Mouse (Mus musculus): Measurements from ENCODE around the gene B3galt6. TPM values are rescaled to one million over a fixed set of nuclear protein-coding genes. Genes with fewer than 3 reads are reported as not detected.
A peak's percentile ranks its signal among the peaks of the same experiment; 100 is the strongest.

Gene B3galt6
- total RNA-seq, 2 experiments from 2014 or later = 4.8 to 6.0 TPM

DNA sequence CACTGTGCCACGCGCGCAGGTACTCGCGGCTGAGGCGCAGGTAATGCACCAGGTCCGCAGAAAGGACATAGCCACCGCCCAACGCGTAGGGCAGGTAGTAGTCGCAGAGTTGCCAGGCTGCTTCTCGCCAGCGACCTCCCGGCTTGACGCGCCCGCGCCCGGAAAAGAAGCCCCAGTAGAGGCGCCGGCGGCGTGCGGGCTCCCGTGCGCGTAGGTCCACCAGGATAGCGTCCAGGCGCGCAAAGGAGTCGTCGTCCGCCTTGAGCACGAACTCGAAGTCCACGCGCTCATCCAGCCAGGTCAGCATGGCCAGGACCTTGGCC, 580 bp downstream of the B3galt6 start:
- no peak for DNase-seq (ENCODE audit: low spot score in 2 of 2)

DNA sequence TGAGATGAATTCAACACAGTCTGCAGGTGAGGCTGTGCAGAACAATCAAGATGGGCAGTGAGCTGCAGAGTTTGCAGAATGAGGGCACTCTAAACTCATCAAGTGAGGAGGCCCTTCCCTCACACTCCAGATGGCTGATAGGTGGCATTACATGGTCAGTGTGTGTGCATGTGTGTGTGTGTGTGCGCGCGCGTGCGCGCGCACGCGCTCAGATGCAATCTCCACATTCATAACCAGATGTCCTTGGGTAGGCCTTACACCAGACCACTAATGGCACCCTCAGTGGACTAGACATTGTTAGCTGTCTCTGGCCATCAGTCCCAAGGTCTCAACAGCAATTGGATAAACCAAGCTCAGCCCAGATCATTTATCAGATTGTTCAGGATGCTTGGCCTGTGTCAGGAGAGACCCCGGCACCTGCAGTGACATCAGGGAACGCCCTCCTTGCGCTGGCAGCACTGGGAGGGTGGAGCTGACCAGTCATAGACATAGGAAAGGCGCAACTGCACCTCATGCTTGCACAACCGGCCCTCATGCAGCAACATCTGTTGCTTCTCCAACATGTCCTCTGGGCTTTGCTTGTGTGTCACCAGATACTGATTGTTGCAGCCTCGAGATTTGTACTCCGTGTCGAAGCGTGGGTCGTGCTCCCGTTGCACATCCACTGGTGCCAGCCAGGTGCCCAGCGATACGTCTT, 1.1 kb downstream of the B3galt6 start:
- no peak for DNase-seq (ENCODE audit: low spot score in 2 of 2)

DNA sequence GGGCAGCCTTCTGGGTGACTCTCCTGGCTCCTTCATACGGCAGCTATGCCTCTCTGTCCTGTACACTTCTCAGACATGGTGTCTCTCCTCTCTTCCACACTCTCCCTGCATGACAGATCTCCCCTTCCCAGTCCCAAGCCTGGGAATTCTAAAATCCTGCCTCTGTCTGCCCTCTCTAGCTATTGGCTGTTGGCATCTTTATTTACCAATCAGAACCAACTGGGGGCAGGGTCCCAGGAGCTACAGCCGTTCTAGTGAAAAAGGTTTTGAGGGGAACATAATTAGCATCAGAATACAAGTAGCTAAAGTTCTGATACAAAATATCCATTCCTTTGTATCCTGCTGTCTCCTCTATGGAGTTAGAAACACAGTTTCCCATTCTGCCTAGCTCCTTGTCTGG, 8.7 kb downstream of the B3galt6 start:
- DNase-seq (ENCODE audit: low spot score in 2 of 2) = no peak

DNA sequence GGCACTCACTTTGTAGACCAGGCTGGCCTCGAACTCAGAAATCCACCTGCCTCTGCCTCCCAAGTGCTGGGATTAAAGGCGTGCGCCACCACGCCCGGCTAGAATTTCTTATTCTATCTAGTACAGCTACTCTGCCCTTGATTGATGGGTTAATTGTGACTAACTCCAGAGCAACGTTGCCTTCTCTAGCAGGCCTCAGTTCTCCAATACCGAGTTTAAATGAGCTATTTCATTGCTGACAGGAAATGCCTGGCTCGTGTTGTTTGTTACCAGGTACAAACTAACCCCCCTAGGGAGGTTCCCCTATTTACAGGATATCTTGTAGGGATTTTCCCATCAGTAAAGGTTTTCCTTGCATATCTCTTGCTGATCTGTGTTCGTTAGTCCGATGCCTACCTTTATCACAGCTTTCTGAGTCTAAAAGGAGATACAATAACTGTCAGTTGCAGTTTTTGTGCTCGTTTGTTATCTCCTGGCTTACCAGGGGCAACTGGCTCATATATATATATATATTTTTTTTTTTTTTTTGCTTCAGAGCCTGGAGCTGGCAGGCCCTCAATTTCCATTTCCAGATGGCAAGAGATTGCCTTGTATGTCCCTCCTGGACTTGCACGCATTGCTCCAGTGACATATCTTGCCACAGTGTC, 10.9 kb downstream of the B3galt6 start:
- DNase-seq (ENCODE audit: low spot score in 2 of 2) = no peak

DNA sequence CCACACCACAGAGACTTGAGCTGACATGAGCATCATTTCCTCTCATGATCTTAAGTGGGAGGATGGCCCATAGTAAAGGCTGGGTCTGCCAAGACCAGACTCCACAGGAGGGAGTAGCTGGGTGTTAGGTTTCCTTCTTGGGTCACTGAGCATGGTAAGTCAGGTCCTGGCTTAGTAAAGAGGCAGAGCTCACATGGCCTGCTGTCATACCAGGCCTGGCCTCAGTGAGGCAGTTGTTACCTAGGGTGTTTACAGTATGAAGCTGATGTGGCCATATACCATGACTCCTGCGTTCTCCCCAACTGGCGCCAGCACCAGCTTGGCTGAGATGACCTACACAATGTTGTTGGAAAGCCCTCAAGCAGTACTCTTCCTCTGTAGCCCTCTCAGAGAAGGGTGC, 19.2 kb downstream of the B3galt6 start:
- DNase-seq (ENCODE audit: low spot score in 2 of 2) = no peak

DNA sequence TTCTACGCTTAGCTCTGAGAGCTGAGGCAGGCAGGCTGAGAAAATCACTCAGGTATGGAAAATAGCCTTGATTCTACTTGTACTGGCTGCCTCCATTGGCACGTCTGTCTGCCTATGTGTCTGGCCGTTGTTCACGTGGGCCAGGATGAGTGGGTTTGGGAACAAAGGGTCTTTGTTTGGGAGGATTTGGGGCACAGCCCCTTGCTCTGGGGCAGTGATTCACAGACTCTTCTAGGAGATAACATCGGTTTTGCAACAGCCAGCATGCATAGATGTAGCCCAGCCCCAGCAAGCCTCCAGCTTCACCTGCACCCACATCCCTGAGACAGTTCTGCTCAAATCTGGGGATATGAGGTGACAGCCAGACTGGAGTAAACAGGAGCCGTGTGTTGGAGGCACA, 19.8 kb downstream of the B3galt6 start:
- no peak for DNase-seq (ENCODE audit: low spot score in 2 of 2)

DNA sequence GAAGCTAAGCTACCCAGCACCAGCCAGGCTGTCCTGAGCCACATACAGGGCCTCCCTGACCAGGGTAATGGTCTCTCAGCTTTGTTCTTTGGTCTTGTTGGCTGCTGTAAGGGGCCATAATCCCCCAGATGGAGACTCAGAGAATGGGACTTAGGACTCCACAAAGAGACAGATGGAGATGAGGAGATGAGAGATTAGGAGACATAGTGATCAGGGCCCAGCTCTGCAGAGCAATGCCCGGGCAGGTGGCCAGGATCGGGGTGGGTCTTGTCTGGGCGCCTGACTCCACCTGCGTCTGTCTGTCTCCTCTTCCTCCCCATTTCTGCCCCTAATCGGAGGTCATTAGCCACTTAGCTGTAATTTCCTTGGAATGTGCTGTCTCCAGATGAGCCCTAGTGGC, 22.2 kb downstream of the B3galt6 start:
- DNase-seq (ENCODE audit: low spot score in 2 of 2) = no peak

DNA sequence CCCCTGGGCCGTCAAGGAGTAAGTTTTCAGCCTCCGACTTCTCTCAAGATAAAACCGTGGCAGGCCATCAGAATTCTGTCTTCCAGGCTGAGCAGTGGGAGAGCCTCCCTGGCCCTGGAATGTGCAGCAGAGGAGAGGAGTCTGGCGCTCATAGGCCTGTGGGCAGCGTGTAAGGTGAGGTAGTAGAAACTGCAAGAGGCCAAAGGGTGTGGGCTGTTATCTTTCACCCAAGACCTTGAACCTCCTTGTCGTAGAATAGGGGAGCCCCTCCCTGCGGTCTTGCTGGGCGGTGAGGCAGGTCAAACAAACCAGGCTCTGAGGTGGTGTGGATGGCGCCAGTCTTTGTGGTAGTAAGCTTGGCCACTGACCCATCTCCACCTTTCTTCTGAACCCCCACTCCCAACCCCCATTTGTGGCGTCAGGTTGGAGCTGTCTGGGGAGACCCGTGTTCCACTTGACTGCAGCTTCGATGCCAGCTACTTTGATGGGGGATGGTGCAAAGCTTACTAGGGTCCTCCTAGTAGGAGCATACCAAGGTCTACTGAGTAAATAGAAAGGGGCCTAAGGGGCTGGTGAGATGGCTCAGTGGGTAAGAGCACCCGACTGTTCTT, 23.3 kb downstream of the B3galt6 start:
- no peak for DNase-seq (ENCODE audit: low spot score in 2 of 2)

DNA sequence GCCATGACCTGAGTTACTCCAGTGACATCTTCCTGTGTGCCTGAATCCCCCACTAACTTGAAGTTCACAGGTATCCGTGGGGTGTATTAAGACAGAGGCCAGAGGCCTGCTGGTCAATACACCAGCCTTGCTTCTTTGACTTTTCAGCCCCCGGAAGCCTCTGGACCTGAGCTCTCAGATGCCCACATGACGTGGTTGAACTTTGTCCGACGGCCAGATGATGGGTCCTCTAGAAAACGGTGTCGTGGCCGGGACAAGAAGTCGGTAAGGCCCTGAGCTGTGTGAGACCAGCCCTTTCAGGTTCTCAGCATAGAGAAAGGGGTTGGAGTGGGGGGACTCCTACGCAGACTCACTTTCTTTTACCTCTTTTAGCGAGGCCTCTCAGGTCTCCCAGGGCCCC, 28.1 kb downstream of the B3galt6 start:
- no peak for DNase-seq (ENCODE audit: low spot score in 2 of 2)

DNA sequence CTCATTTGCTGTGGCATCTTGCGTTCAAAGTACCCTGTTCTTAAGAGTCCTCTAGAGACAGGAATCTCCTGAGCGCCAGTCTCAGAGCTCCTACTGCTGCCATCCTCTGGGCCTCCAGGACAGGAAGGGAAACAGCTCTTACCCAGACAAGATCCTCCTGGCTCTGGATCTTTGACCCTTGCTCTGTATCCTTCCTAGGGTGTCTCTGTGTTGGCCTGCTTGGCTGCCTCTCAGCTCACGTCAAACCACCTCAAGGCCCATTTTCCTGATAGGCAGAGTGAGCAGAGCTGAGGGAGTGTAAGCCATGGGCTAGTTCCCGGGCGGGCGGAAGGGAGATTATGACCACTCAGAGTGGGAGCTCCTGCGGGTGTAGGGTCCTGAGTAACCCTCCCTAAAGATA, 29.3 kb downstream of the B3galt6 start:
- DNase-seq (ENCODE audit: low spot score in 2 of 2) = no peak

DNA sequence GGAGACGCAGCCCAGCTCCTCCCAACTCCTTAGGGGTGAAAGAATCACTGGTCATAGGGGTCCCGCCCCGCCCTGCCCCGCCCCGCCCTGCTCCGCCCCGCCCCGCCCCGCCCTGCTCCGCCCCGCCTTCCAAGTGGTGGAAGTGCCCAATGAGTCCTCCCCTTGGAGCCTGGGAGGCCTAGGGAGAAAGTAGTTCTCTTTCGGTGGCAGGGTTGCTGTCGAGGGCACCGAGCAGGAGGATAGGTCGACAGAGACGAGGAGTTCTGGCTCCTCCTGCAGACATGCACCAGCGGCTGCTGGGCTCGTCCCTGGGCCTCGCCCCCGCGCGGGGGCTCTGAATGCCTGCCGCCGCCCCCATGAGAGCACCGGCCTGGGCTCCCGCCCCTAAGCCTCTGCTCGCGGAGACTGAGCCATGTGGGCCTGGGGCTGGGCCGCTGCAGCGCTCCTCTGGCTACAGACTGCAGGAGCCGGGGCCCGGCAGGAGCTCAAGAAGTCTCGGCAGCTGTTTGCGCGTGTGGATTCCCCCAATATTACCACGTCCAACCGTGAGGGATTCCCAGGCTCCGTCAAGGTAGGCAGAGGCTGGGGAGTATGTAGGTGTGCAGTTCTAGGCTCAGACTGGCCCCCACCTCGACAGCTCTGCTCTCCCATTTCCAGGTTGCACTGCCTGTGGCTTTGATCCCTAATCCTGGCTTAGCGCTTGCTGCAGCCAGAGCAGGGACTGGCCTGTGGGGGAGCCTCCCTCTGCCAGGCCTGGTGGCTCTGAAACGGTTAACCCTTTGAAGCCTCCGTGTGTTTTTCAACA, 30.1 kb downstream of the B3galt6 start, which contains the start of gene C1qtnf12:
C1qtnf12 (plus strand) TSS at position 152 of the 805 bp plus-strand sequence.
- peak in 1 of 2 experiments; percentile 48 for DNase-seq (ENCODE audit: low spot score in 2 of 2)

DNA sequence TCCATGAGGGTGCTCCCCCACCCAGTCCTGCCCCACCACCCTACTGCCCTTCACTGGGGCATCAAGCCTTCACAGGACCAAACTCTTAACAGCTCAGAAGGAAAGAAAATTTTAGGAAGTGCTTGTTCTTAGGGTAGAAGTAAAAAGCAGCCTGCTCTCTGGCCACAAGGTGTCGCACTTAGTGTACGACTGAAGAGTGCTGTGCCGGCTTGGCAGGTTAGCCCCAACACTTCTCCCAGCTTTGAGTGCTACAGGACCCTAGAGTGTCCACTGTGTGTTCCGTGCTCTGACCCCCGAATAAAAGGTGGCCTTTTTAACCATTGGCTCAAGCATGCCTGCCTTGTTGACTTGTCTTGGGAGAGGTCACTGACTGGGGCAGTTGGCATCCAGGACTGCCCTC, 33.2 kb downstream of the B3galt6 start:
- DNase-seq (ENCODE audit: low spot score in 2 of 2) = peak; percentile 56 to 77

DNA sequence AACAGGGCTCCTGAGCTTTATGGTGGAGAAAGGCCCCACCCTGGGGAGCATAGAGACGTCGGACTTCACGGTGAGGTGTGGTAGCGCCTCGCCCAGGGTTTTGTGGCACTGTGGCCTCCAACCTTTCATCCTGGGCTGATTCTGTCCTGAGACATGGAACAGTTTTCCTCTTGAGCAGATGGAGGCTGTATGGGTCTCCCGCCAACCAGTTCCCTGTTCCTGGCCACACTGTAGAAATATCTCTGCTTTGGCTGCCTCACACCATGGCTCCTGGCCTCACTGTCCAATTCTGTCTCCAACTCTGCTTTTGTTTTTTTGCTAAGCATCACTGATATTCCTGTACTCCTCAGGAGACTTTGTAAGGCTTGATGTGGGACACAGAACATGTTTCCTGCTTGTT, 37.0 kb downstream of the B3galt6 start:
- DNase-seq (ENCODE audit: low spot score in 2 of 2) = no peak

DNA sequence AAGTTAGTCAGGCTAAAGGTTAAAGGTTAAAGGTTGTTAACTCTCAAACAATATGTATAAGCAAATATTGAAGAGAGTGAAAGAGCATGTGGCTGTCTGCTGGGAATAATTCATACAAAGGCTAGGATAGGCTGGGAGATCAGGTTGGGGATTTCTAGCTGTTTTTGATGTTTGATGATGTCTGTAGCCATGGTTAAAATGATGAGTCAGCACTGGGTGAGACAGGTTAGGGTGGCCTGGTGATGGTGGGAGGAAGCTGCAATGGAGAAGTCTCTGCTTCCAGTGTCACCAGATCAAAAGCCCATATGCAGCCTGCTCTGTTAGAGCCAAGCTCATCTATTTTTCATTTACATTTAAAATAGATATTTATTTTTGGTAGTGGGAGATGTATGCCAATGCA, 45.4 kb downstream of the B3galt6 start:
- no peak for DNase-seq (ENCODE audit: low spot score in 2 of 2)

DNA sequence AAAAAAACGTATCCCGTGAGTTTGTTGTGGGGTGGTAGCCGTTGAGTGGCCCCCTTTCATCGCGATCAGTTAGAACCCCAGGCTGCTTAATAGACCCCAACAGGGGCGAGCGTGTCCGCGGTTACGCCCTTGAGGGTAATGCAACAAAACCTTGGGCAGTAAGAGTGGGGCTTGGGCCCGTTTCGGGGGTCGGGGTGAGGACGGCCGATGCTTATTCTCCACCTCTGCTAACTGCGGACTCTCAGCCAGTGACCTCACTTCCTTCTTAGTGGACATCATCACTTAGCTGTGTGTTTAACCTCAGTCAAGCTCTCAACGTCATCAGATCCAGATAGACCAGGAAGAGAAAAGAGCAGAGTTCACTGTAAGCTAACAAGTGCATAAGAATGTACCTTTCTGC, 48.2 kb downstream of the B3galt6 start:
- DNase-seq (ENCODE audit: low spot score in 2 of 2) = no peak

DNA sequence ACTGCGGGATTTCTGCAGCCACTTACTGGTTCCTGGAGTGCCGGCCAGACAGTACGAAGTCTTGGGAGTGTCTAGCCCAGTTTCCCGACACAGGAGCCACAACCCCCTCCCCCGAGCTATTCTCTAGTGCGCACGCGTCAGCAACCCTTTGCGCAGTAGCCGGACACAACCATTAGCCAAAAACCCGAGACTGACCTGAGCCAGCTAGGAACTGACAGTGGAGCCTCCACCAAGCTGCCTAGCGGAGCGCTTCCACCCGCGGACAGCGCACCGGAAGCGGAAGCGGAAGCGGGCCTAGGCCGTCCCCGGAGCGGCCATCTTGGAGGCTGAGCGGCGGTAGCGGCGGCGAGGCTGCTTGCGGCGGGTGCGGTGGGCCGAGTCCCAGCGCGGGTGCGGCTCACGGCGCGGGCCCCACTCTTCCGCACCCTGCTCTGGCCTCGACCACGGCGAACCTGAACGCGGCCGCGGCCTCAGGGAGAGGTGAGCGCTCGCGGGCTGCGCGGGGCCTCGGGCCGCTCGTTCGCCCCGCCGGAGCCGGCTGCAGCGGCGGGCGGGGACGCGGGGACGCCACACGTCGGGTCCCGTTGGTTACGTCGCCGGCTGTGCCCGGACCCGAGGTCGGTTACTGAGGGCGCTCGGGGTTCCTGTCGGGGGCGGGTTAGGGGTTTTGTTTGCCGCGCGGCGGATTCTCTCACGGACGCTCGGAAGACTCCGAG, 48.8 kb downstream of the B3galt6 start, which contains the start of gene Ube2j2:
Ube2j2 (plus strand) TSS at position 298 of the 716 bp plus-strand sequence.
- DNase-seq (ENCODE audit: low spot score in 2 of 2) = peak; percentile 93 to 94

DNA sequence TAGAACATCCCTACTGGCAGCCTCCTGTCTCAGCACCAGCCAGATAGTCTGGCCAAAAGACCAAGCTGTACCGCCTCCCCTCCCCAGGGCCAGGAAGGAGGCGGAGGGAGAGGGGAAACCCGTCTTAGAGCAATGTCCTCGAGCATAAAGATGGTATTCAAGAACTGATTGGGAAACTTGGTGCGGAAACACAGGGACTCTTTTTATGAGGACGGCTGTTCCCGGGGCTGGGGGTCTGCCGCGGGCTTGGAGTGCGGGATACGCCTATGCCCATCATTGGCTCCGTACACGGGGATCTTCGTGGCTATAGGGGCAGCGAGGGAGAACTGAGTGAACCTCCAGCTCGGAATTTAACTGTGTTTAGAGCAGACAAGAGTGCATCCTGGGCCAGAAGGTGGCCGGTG, 49.4 kb downstream of the B3galt6 start:
- peak; percentile 31 to 60 for DNase-seq (ENCODE audit: low spot score in 2 of 2)
